Mouse (Mus musculus): ENCODE results near the gene Rnaseh2c.

Rnaseh2c gene

GRCm38 (mm10) chr19:5629907-5630306, 28.2 kb downstream of the Rnaseh2c start:
- DNase-seq (ENCODE audit: low read depth in 2 of 2, low spot score in 2 of 2): no peak

DNA sequence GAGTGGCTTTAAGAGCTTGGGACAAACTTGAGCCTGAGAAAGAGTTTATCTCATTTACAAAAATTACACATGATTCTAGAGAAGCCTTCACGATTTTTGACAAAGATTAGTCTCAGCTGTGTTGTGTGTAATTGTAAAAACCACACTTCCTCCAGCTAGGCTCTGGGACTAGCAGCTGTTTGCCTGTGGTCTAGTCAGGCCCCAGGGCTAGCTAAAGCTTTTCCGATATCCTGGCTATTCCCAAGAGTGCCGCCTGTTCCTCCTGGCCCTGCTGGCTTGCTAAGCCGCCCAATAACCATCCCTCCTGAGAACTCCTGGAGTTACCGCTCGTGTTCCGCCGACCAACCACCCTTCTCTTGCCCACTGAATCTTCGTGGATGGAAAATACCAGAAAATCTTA, 30.4 kb downstream of the Rnaseh2c start:
- DNase-seq (ENCODE audit: low read depth in 2 of 2, low spot score in 2 of 2): no peak

DNA sequence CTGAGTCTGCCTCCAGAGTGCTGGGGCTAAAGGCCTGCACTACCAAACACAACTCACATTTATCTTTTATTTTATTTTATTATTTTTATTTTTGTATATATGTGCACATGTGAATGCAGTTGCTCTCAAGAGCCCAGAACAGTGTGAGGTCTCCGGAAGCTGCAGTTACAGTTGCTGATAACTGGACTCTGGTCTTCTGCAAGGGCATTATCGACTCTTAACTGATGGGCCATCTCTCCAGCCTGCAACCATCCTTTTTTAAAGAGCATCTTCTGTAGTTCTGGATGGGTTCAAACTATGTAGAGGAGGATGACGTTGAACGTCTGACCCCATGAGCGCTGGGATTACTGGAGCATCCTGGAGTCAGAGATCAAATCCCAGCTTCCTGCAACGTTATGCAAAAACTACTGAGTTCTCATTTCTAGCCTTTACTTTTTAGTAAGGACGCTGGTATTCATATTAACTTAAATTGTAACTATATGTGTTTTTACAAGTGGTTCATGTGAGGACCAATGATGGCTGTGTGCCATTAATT, 34.4 kb downstream of the Rnaseh2c start:
- DNase-seq (ENCODE audit: low read depth in 2 of 2, low spot score in 2 of 2): no peak

DNA sequence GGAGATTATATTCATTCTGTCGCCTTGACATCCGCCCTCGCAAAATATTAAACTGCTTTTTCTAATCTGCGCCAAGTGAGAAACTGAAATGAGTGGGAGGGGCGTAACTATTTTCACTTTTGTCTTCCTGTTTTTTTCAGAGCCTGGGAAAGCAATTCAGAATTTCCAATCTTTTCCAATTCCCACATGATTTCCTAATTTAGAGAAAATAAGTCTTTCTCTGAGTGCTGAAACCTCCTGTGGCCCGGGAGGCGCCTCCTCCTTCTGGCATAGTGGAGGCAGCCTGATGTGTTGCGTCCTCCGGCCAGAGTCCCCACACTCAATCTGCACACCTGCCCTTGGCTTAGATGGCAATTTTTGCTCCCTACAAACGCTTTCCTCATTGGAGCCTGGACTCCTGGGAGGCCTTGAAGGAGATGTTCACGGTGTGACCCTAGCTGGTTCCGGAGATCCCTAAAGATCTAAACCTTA, 34.9 kb downstream of the Rnaseh2c start:
- no peak for DNase-seq (ENCODE audit: low read depth in 2 of 2, low spot score in 2 of 2)

- peak; percentile 78 to 83 for DNase-seq (ENCODE audit: low read depth in 2 of 2, low spot score in 2 of 2)
Observed at GRCm38 (mm10) chr19:5637069-5638047, 35.7 kb downstream of the Rnaseh2c start, which contains the start of gene Rela. Rela (plus strand) TSS chr19:5637483.

- DNase-seq (ENCODE audit: low read depth in 2 of 2, low spot score in 2 of 2): no peak
Observed at GRCm38 (mm10) chr19:5638416-5639005, 36.8 kb downstream of the Rnaseh2c start.

DNA sequence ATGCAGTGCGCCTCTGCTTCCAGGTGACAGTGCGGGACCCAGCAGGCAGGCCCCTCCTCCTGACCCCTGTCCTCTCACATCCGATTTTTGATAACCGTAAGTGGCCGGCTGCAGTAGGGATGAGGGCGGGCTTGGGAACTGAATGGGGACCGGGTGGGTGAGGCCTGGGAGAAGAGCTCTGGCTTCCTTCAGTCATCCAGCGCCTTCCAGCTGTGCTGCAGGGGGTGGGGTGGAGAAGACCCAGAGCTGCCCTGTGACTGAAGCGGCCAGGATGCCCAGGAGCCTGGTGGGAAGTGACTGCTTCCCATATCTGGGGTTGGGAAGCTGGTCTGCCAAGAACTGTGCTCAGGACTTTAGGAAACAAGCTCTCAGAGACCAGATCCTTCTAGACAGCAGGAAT, 38.7 kb downstream of the Rnaseh2c start:
- no peak for DNase-seq (ENCODE audit: low read depth in 2 of 2, low spot score in 2 of 2)

DNA sequence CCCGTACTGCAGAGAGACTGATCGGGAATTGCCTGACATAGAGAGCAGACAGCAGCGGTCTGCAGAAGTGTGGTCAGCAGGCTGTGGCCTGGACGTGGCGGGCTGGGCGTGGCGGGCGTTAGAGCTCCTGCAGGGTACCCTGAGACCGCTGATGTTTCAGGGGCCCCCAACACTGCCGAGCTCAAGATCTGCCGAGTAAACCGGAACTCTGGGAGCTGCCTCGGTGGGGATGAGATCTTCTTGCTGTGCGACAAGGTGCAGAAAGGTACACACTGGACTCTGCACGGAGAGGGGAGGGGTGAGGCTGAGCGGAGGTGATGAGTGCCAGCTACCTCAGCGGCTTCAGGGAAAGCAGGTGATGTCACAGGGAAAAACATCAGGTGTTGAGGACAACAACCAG, 39.3 kb downstream of the Rnaseh2c start:
- no peak for DNase-seq (ENCODE audit: low read depth in 2 of 2, low spot score in 2 of 2)

DNA sequence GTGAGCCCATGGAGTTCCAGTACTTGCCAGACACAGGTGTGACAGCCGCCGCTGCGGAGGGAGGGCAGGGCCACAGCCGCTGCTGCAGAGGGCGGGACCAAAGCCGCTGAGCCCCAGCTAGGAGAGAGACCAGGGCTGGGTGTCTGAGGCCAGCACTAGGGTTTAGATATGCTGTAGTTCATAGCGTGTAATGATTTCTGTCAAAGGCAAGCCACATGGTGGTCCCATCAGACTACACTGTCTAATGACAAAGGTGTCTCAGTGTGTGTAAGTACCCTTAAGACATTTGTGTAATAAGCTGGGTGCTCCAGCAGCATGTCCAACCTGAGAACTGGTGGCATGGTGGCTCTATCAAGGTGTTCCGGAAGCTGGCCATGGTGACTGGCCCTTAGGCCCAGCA, 40.0 kb downstream of the Rnaseh2c start:
- DNase-seq (ENCODE audit: low read depth in 2 of 2, low spot score in 2 of 2): no peak

- DNase-seq (ENCODE audit: low read depth in 2 of 2, low spot score in 2 of 2): no peak
Observed at GRCm38 (mm10) chr19:5645280-5645679, 43.6 kb downstream of the Rnaseh2c start.

DNA sequence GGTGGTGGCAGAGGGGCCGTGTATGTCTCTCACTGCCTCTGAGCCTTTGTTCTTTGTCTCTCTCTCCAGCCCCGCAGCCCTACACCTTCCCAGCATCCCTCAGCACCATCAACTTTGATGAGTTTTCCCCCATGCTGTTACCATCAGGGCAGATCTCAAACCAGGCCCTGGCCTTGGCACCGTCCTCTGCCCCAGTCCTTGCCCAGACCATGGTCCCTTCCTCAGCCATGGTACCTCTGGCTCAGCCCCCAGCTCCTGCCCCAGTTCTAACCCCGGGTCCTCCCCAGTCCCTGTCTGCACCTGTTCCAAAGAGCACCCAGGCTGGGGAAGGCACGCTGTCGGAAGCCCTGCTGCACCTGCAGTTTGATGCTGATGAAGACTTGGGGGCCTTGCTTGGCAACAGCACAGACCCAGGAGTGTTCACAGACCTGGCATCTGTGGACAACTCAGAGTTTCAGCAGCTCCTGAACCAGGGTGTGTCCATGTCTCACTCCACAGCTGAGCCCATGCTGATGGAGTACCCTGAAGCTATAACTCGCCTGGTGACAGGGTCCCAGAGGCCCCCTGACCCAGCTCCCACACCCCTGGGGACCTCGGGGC, 45.2 kb downstream of the Rnaseh2c start:
- no peak for DNase-seq (ENCODE audit: low read depth in 2 of 2, low spot score in 2 of 2)

DNA sequence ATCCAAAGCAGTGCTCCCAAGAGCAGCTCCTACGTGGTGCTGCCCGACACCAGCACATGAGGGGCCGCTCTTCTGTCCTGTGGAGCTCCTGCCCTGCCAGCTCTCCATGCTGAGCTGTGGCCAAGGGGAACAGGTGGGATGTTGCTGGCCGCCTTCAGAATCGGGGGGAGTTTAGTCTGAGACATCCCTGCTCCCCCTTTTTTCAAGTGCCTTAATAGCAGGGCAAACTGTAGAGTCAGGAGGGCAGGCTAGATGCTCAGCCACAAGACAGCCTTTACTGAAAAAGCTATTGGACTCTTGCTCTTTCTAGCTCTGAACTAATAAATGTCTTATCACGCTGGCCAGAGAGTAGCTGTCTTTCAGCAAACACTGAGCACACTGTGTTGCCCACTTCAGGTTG, 46.1 kb downstream of the Rnaseh2c start:
- DNase-seq (ENCODE audit: low read depth in 2 of 2, low spot score in 2 of 2): no peak

- DNase-seq (ENCODE audit: low read depth in 2 of 2, low spot score in 2 of 2): peak; percentile 76 to 78
Observed at GRCm38 (mm10) chr19:5648401-5649297, 47.0 kb downstream of the Rnaseh2c start.

DNA sequence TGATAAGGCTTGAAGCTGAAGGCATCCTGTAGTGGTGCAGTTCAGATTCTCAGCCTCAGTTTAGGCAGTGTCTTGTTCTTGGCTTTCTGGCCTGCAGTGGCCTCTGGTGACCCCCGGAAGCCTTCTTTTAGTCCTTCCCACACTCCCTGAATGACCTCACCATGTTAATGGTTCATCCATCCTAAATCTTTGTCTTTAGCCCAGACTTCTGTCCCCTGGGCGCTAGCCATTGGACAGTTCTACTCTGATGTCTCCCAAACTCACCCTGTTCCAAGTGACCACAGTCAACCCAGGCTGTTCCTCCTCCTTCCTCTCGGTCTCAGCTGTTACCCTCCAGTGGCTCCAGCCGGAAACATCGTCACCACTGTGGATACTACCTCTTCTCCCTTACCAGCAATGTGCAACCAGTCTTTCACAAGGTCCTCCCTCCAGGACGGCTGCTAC, 47.6 kb downstream of the Rnaseh2c start:
- no peak for DNase-seq (ENCODE audit: low read depth in 2 of 2, low spot score in 2 of 2)

GRCm38 (mm10) chr19:5651502-5652274, 50.0 kb downstream of the Rnaseh2c start:
- DNase-seq (ENCODE audit: low read depth in 2 of 2, low spot score in 2 of 2): no peak

GRCm38 (mm10) chr19:5652570-5652969, 50.9 kb downstream of the Rnaseh2c start:
- DNase-seq (ENCODE audit: low read depth in 2 of 2, low spot score in 2 of 2): no peak

GRCm38 (mm10) chr19:5653969-5654719, 52.5 kb downstream of the Rnaseh2c start:
- no peak for DNase-seq (ENCODE audit: low read depth in 2 of 2, low spot score in 2 of 2)

- DNase-seq (ENCODE audit: low read depth in 2 of 2, low spot score in 2 of 2): no peak
Observed at GRCm38 (mm10) chr19:5654720-5655298, 53.1 kb downstream of the Rnaseh2c start.
